Mouse (Mus musculus) embryonic facial prominence, embryonic 15.5 days (tissue): ENCODE measurements around the gene Nfatc2. TPM values are rescaled to one million over a fixed set of nuclear protein-coding genes. Genes with fewer than 3 reads are reported as not detected.

ENCODE experiments used
- ATAC-seq: fragments of 200-750 bp; cut with Nextera tagmentation; 2 replicates; pipeline ENCODE4 v1.8.0; 2017; ENCODE audit warnings: low read depth, moderate TSS enrichment; ENCODE audit not compliant: insufficient number of reproducible peaks, low FRiP score, low TSS enrichment
- H3K27ac ChIP-seq: fragments of 300-500 bp; sonication (generic); replicated peaks from 2 replicates; pipeline ENCODE4 v1.5.1; 2015; ENCODE audit warnings: mild to moderate bottlenecking, inconsistent platforms
- H3K27me3 ChIP-seq: fragments of 300-500 bp; sonication (generic); 2 replicates; pipeline ENCODE4 v1.6.1; 2015; ENCODE audit warnings: inconsistent platforms
- H3K36me3 ChIP-seq: fragments of 300-500 bp; sonication (generic); 2 replicates; pipeline ENCODE4 v1.6.1; 2015; ENCODE audit warnings: mild to moderate bottlenecking, inconsistent platforms
- H3K4me1 ChIP-seq: fragments of 300-500 bp; sonication (generic); 2 replicates; pipeline ENCODE4 v1.6.1; 2015; ENCODE audit warnings: inconsistent platforms
- H3K4me2 ChIP-seq: fragments of 300-500 bp; sonication (generic); replicated peaks from 2 replicates; pipeline ENCODE4 v1.6.1; 2015; ENCODE audit warnings: mild to moderate bottlenecking, inconsistent platforms
- H3K4me3 ChIP-seq: fragments of 300-500 bp; sonication (generic); replicated peaks from 2 replicates; pipeline ENCODE4 v1.5.1; 2015; ENCODE audit warnings: mild to moderate bottlenecking, inconsistent platforms
- H3K9ac ChIP-seq: fragments of 300-500 bp; sonication (generic); 2 replicates; pipeline ENCODE4 v1.6.1; 2015; ENCODE audit warnings: inconsistent platforms
- H3K9me3 ChIP-seq: fragments of 300-500 bp; sonication (generic); replicated peaks from 2 replicates; pipeline ENCODE4 v1.6.1; 2016; ENCODE audit warnings: inconsistent platforms
- WGBS: fragments of 180-500 bp; shearing (Covaris S2); methylation state at CpG from one replicate; pipeline ENCODE4 v1.1.7; 2015; 5-methylcytosine and 5-hydroxymethylcytosine counted together
- polyA plus RNA-seq: library from polyadenylated mRNA; unstranded; fragments of >200 nt; fragmentation: Nextera tagmentation; extraction: Ambion mirVana; gene quantifications from 2 replicates; pipeline ENCODE4 v1.2.1, GENCODE M21; 2015

The Nfatc2 gene
- polyA plus RNA-seq, 1 experiment from 2014 or later = 5.8 TPM

GRCm38 (mm10) chr2:168588591-168589367 is 12.7 kb downstream of the Nfatc2 start:
- H3K9me3 ChIP-seq = no peaks in the 10 kb centered on the region
- no peak for ATAC-seq
- H3K36me3 ChIP-seq = no peaks in the 10 kb centered on the region
- peaks cover 20% of the 10 kb centered on the region for H3K4me1 ChIP-seq
- H3K27ac ChIP-seq = no peak overlapping the region
- H3K9ac ChIP-seq = no peak overlapping the region
- peak overlapping the region; percentile 42 for H3K4me3 ChIP-seq
- H3K4me2 ChIP-seq = peak overlapping the region; percentile 70; the same call in 1 of the 2 replicates
- 28% methylated on average over 11 of the region's 11 CpGs for WGBS
- peaks cover 33% of the 10 kb centered on the region for H3K27me3 ChIP-seq

- Histone ChIP-seq H3K9me3 (no peaks in the 10 kb centered on the region), H3K4me2 (no peak overlapping the region), H3K9ac (no peak overlapping the region), H3K4me3 (no peak overlapping the region), H3K27ac (no peak overlapping the region), H3K27me3 (peaks cover 32% of the 10 kb centered on the region), H3K4me1 (peaks cover 20% of the 10 kb centered on the region), H3K36me3 (no peaks in the 10 kb centered on the region)
- WGBS = 65% methylated on average over 8 of the region's 8 CpGs
- ATAC-seq = no peak
Observed at GRCm38 (mm10) chr2:168587159-168587558, 14.3 kb downstream of the Nfatc2 start.

GRCm38 (mm10) chr2:168586512-168586911 is 14.9 kb downstream of the Nfatc2 start:
- peaks cover 24% of the 10 kb centered on the region for H3K4me1 ChIP-seq
- H3K9me3 ChIP-seq = no peaks in the 10 kb centered on the region
- H3K4me3 ChIP-seq = no peak overlapping the region
- H3K36me3 ChIP-seq = no peaks in the 10 kb centered on the region
- 85% methylated on average over 12 of the region's 12 CpGs for WGBS
- H3K9ac ChIP-seq = no peak overlapping the region
- peaks cover 26% of the 10 kb centered on the region for H3K27me3 ChIP-seq
- ATAC-seq = no peak
- no peak overlapping the region for H3K4me2 ChIP-seq
- no peak overlapping the region for H3K27ac ChIP-seq

GRCm38 (mm10) chr2:168584857-168585256 is 16.6 kb downstream of the Nfatc2 start:
- H3K9me3 ChIP-seq = no peaks in the 10 kb centered on the region
- H3K36me3 ChIP-seq = no peaks in the 10 kb centered on the region
- H3K27ac ChIP-seq = no peak overlapping the region
- no peak for ATAC-seq
- peaks cover 9% of the 10 kb centered on the region for H3K27me3 ChIP-seq
- no peak overlapping the region for H3K4me2 ChIP-seq
- no peak overlapping the region for H3K9ac ChIP-seq
- peaks cover 32% of the 10 kb centered on the region for H3K4me1 ChIP-seq
- WGBS = 75% methylated on average over 6 of the region's 6 CpGs
- no peak overlapping the region for H3K4me3 ChIP-seq

GRCm38 (mm10) chr2:168584408-168584807 is 17.0 kb downstream of the Nfatc2 start:
- Histone ChIP-seq H3K27me3 (0 out of 2 replicates have a peak, but pooled peaks cover 6% of the 10 kb centered on the region), H3K9ac (no peak overlapping the region), H3K4me2 (no peak overlapping the region), H3K36me3 (no peaks in the 10 kb centered on the region), H3K4me3 (no peak overlapping the region), H3K9me3 (no peaks in the 10 kb centered on the region), H3K4me1 (peaks cover 32% of the 10 kb centered on the region), H3K27ac (no peak overlapping the region)
- WGBS = 64% methylated on average over 8 of the region's 8 CpGs
- no peak for ATAC-seq

- H3K27ac ChIP-seq = no peak overlapping the region
- ATAC-seq = no peak
- H3K9me3 ChIP-seq = no peaks in the 10 kb centered on the region
- H3K36me3 ChIP-seq = no peaks in the 10 kb centered on the region
- no peak overlapping the region for H3K4me3 ChIP-seq
- no peaks in the 10 kb centered on the region for H3K27me3 ChIP-seq
- peaks cover 35% of the 10 kb centered on the region for H3K4me1 ChIP-seq
- no peak overlapping the region for H3K4me2 ChIP-seq
- 64% methylated on average over 5 of the region's 5 CpGs for WGBS
- no peak overlapping the region for H3K9ac ChIP-seq
Observed at GRCm38 (mm10) chr2:168583084-168583483, 18.4 kb downstream of the Nfatc2 start.

GRCm38 (mm10) chr2:168581207-168581854 is 20.1 kb downstream of the Nfatc2 start:
- no peak overlapping the region for H3K9ac ChIP-seq
- peaks cover 47% of the 10 kb centered on the region for H3K4me1 ChIP-seq
- no peak for ATAC-seq
- H3K4me2 ChIP-seq = no peak overlapping the region
- WGBS = 36% methylated on average over 6 of the region's 6 CpGs
- H3K27ac ChIP-seq = peak overlapping the region; percentile 44; the same call in 1 of the 2 replicates
- no peaks in the 10 kb centered on the region for H3K9me3 ChIP-seq
- H3K36me3 ChIP-seq = no peaks in the 10 kb centered on the region
- H3K27me3 ChIP-seq = no peaks in the 10 kb centered on the region
- H3K4me3 ChIP-seq = no peak overlapping the region

GRCm38 (mm10) chr2:168580295-168580915 is 21.1 kb downstream of the Nfatc2 start:
- H3K4me1 ChIP-seq = peaks cover 49% of the 10 kb centered on the region
- H3K27me3 ChIP-seq = no peaks in the 10 kb centered on the region
- no peaks in the 10 kb centered on the region for H3K9me3 ChIP-seq
- no peak overlapping the region for H3K9ac ChIP-seq
- 42% methylated on average over 22 of the region's 22 CpGs for WGBS
- H3K4me3 ChIP-seq = no peak overlapping the region
- no peak overlapping the region for H3K27ac ChIP-seq
- no peaks in the 10 kb centered on the region for H3K36me3 ChIP-seq
- peak overlapping the region; percentile 22 for H3K4me2 ChIP-seq
- no peak for ATAC-seq

GRCm38 (mm10) chr2:168579601-168580130 is 21.8 kb downstream of the Nfatc2 start:
- 71% methylated on average over 15 of the region's 15 CpGs for WGBS
- H3K36me3 ChIP-seq = no peaks in the 10 kb centered on the region
- no peak overlapping the region for H3K4me2 ChIP-seq
- H3K4me1 ChIP-seq = peaks cover 56% of the 10 kb centered on the region
- no peaks in the 10 kb centered on the region for H3K9me3 ChIP-seq
- H3K4me3 ChIP-seq = no peak overlapping the region
- H3K9ac ChIP-seq = no peak overlapping the region
- no peaks in the 10 kb centered on the region for H3K27me3 ChIP-seq
- H3K27ac ChIP-seq = no peak overlapping the region
- ATAC-seq = no peak

- Histone ChIP-seq H3K27me3 (no peaks in the 10 kb centered on the region), H3K9me3 (no peaks in the 10 kb centered on the region), H3K4me2 (no peak overlapping the region), H3K9ac (no peak overlapping the region), H3K36me3 (no peaks in the 10 kb centered on the region), H3K4me1 (peaks cover 59% of the 10 kb centered on the region), H3K27ac (no peak overlapping the region), H3K4me3 (no peak overlapping the region)
- ATAC-seq = no peak
- WGBS = 79% methylated on average over 3 of the region's 3 CpGs
Observed at GRCm38 (mm10) chr2:168579109-168579508, 22.3 kb downstream of the Nfatc2 start.

- WGBS = 47% methylated on average over 9 of the region's 9 CpGs
- H3K4me1 ChIP-seq = peaks cover 59% of the 10 kb centered on the region
- peak; percentile 17; the same call in 1 of the 2 replicates for ATAC-seq
- no peaks in the 10 kb centered on the region for H3K27me3 ChIP-seq
- H3K27ac ChIP-seq = no peak overlapping the region; the same call in 1 of the 2 replicates
- no peak overlapping the region for H3K4me3 ChIP-seq
- H3K9me3 ChIP-seq = no peaks in the 10 kb centered on the region
- no peak overlapping the region for H3K4me2 ChIP-seq
- no peak overlapping the region for H3K9ac ChIP-seq
- H3K36me3 ChIP-seq = no peaks in the 10 kb centered on the region
Observed at GRCm38 (mm10) chr2:168578132-168578531, 23.3 kb downstream of the Nfatc2 start.
